Mouse (Mus musculus): ENCODE data around the gene Ctnna3. TPM values are rescaled to one million over a fixed set of nuclear protein-coding genes. Genes with fewer than 3 reads are reported as not detected.
"Not testable (repeated sequence)": the region's sequence is repeated elsewhere in the genome, so short reads cannot be mapped to it uniquely, and the experiment has no call there.

The Ctnna3 gene
- total RNA-seq, 2 experiments from 2014 or later: 1.0 to 1.5 TPM

GRCm38 (mm10) chr10:63423591-63424474, 6.1 kb upstream of the Ctnna3 start:
- no peak for DNase-seq (ENCODE audit: low spot score in 2 of 2)

- peak; percentile 22 to 46 for DNase-seq (ENCODE audit: low spot score in 2 of 2)
Measured at GRCm38 (mm10) chr10:63424475-63424814, 5.5 kb upstream of the Ctnna3 start.

- no peak for DNase-seq (ENCODE audit: low spot score in 2 of 2)
Measured at GRCm38 (mm10) chr10:63427146-63427545, 2.8 kb upstream of the Ctnna3 start.

GRCm38 (mm10) chr10:63428243-63429022, 1.5 kb upstream of the Ctnna3 start:
- DNase-seq (ENCODE audit: low spot score in 2 of 2): peak; percentile 18 to 38

- peak in 1 of 2 experiments; percentile 11 for DNase-seq (ENCODE audit: low spot score in 2 of 2)
Measured at GRCm38 (mm10) chr10:63429023-63429340, 916 bp upstream of the Ctnna3 start.

- peak; percentile 100 for DNase-seq (ENCODE audit: low spot score in 2 of 2)
Measured at GRCm38 (mm10) chr10:63429380-63429779, 518 bp upstream of the Ctnna3 start.

- no peak for DNase-seq (ENCODE audit: low spot score in 2 of 2)
Measured at GRCm38 (mm10) chr10:63431221-63431736, 1.4 kb downstream of the Ctnna3 start.

GRCm38 (mm10) chr10:63432099-63432498, 2.2 kb downstream of the Ctnna3 start:
- no peak for DNase-seq (ENCODE audit: low spot score in 2 of 2)

- DNase-seq (ENCODE audit: low spot score in 2 of 2): no peak
Measured at GRCm38 (mm10) chr10:63432887-63433286, 3.0 kb downstream of the Ctnna3 start.

GRCm38 (mm10) chr10:63438736-63439262, 8.9 kb downstream of the Ctnna3 start:
- DNase-seq (ENCODE audit: low spot score in 2 of 2): no peak

GRCm38 (mm10) chr10:63439694-63440228, 9.9 kb downstream of the Ctnna3 start:
- no peak for DNase-seq (ENCODE audit: low spot score in 2 of 2)

GRCm38 (mm10) chr10:63444602-63445387, 14.9 kb downstream of the Ctnna3 start:
- DNase-seq (ENCODE audit: low spot score in 2 of 2): not testable (repeated sequence)

- no peak for DNase-seq (ENCODE audit: low spot score in 2 of 2)
Measured at GRCm38 (mm10) chr10:63453926-63454325, 24.0 kb downstream of the Ctnna3 start.

- no peak for DNase-seq (ENCODE audit: low spot score in 2 of 2)
Measured at GRCm38 (mm10) chr10:63455110-63455878, 25.4 kb downstream of the Ctnna3 start.

GRCm38 (mm10) chr10:63457292-63458128, 27.6 kb downstream of the Ctnna3 start:
- DNase-seq (ENCODE audit: low spot score in 2 of 2): no peak

- DNase-seq (ENCODE audit: low spot score in 2 of 2): no peak
Measured at GRCm38 (mm10) chr10:63460935-63461334, 31.0 kb downstream of the Ctnna3 start.

- no peak for DNase-seq (ENCODE audit: low spot score in 2 of 2)
Measured at GRCm38 (mm10) chr10:63472473-63472872, 42.6 kb downstream of the Ctnna3 start.

GRCm38 (mm10) chr10:63476167-63476647, 46.3 kb downstream of the Ctnna3 start:
- peak in 1 of 2 experiments; percentile 22 for DNase-seq (ENCODE audit: low spot score in 2 of 2)

GRCm38 (mm10) chr10:63478946-63479345, 49.0 kb downstream of the Ctnna3 start:
- no peak for DNase-seq (ENCODE audit: low spot score in 2 of 2)

Measured in layer of hippocampus, postnatal 10 days (tissue).